Comparison of ENCODE assay signal across 16 mouse cellular contexts in the genomic region with DNA sequence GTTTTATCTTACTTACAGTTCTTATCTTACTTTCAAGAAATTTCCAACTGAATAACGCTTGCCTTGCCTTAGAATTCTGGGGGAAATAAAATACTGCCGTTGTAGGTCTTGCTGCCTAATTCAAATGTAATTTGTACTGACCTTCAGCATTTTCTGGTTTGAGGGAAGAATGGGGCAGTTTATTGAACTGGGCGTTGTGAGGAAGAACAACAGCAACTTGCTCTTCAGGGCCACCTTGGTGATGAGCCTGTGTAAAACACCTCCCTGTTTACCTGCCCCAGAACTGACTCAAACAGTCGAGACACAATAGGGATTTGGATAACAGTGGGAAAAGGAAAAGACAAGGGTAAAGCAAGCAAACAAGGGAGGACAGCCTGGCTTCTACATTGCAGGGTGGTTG.
DNase-seq lines count a peak whose midpoint lies in the region; ATAC-seq lines count a peak whose summit lies in the region.
"Had no signal": no experiment of that assay in that cellular context is flagged by ENCODE, and none has a peak within 500 bp of the region (broad histone marks: within the 10 kb centered on the region; RNA-seq: fewer than 3 reads in every experiment).

No protein-coding gene starts in this region.

- 0 out of 2 replicates have a peak overlapping the region, but pooled peaks have one; percentile 16 for H3K27ac ChIP-seq in embryonic facial prominence, embryonic 13.5 days
- no peak overlapping the region for H3K27ac ChIP-seq in embryonic facial prominence, embryonic 10.5 days (replicated peaks)
- no peak overlapping the region for H3K27ac ChIP-seq in lung, embryonic 16.5 days (ENCODE audit: low read length)
- H3K27ac ChIP-seq in intestine, embryonic 14.5 days (ENCODE audit: low read depth) = 0 out of 2 replicates have a peak overlapping the region, but pooled peaks have one; percentile 9
- H3K27ac ChIP-seq in stomach, embryonic 15.5 days = peak overlapping the region; percentile 88; the same call in 1 of the 2 replicates
- H3K27ac ChIP-seq: hindbrain, embryonic 13.5 days; liver, embryonic 12.5 days had no signal

- no peaks in the 10 kb centered on the region for H3K36me3 ChIP-seq in embryonic facial prominence, embryonic 13.5 days
- no peaks in the 10 kb centered on the region for H3K36me3 ChIP-seq in embryonic facial prominence, embryonic 10.5 days (replicated peaks)
- H3K36me3 ChIP-seq in lung, embryonic 16.5 days (ENCODE audit: control insufficient read depth, insufficient read depth, low read length) = no peaks in the 10 kb centered on the region
- H3K36me3 ChIP-seq in intestine, embryonic 14.5 days (ENCODE audit: control insufficient read depth, insufficient read depth, low read length) = no peaks in the 10 kb centered on the region; the same call in 1 of the 2 replicates
- H3K36me3 ChIP-seq in stomach, embryonic 15.5 days = 0 out of 2 replicates have a peak, but pooled peaks cover under 1% of the 10 kb centered on the region
- H3K36me3 ChIP-seq: hindbrain, embryonic 13.5 days; liver, embryonic 12.5 days had no signal

- 43% methylated on average over 4 of the region's 4 CpGs for WGBS in embryonic facial prominence, embryonic 13.5 days
- WGBS in embryonic facial prominence, embryonic 10.5 days = 70% methylated on average over 4 of the region's 4 CpGs
- 40% methylated on average over 4 of the region's 4 CpGs for WGBS in lung, embryonic 16.5 days
- WGBS in intestine, embryonic 14.5 days = 51% methylated on average over 4 of the region's 4 CpGs
- WGBS in stomach, embryonic 15.5 days = 51% methylated on average over 4 of the region's 4 CpGs

- H3K4me1 ChIP-seq in embryonic facial prominence, embryonic 13.5 days = peaks cover 29% of the 10 kb centered on the region
- H3K4me1 ChIP-seq in embryonic facial prominence, embryonic 10.5 days = peaks cover 31% of the 10 kb centered on the region
- H3K4me1 ChIP-seq in lung, embryonic 16.5 days (replicated peaks; ENCODE audit: control insufficient read depth, insufficient read depth, low read length) = peaks cover 7% of the 10 kb centered on the region
- H3K4me1 ChIP-seq in intestine, embryonic 14.5 days (replicated peaks; ENCODE audit: control insufficient read depth, insufficient read depth, low read length) = peaks cover 6% of the 10 kb centered on the region; the same call in 1 of the 2 replicates
- peaks cover 7% of the 10 kb centered on the region; the same call in 1 of the 2 replicates for H3K4me1 ChIP-seq in stomach, embryonic 15.5 days
- H3K4me1 ChIP-seq: hindbrain, embryonic 13.5 days; liver, embryonic 12.5 days had no signal

- H3K9ac ChIP-seq in embryonic facial prominence, embryonic 13.5 days = no peak overlapping the region
- H3K9ac ChIP-seq in lung, embryonic 16.5 days (ENCODE audit: low read length) = no peak overlapping the region
- H3K9ac ChIP-seq in intestine, embryonic 14.5 days (ENCODE audit: low read length) = no peak overlapping the region
- H3K9ac ChIP-seq in stomach, embryonic 15.5 days = no peak overlapping the region
- H3K9ac ChIP-seq: hindbrain, embryonic 13.5 days; liver, embryonic 12.5 days had no signal

- peak overlapping the region; percentile 52 for H3K4me2 ChIP-seq in embryonic facial prominence, embryonic 13.5 days
- H3K4me2 ChIP-seq in lung, embryonic 16.5 days (ENCODE audit: low read depth, low read length) = peak overlapping the region; percentile 40; the same call in 1 of the 2 replicates
- H3K4me2 ChIP-seq in intestine, embryonic 14.5 days (ENCODE audit: low read length) = peak overlapping the region; percentile 35
- H3K4me2 ChIP-seq in stomach, embryonic 15.5 days = peak overlapping the region; percentile 48
- H3K4me2 ChIP-seq: hindbrain, embryonic 13.5 days had no signal

- H3K9me3 ChIP-seq in embryonic facial prominence, embryonic 13.5 days = no peaks in the 10 kb centered on the region
- H3K9me3 ChIP-seq in embryonic facial prominence, embryonic 10.5 days = no peaks in the 10 kb centered on the region
- H3K9me3 ChIP-seq in lung, embryonic 16.5 days (ENCODE audit: control insufficient read depth, low read length) = no peaks in the 10 kb centered on the region
- H3K9me3 ChIP-seq in intestine, embryonic 14.5 days (ENCODE audit: control insufficient read depth, low read length) = no peaks in the 10 kb centered on the region
- H3K9me3 ChIP-seq in stomach, embryonic 15.5 days = no peaks in the 10 kb centered on the region
- H3K9me3 ChIP-seq: hindbrain, embryonic 13.5 days; liver, embryonic 12.5 days had no signal

- DNase-seq in embryonic facial prominence, embryonic 10.5 days (ENCODE audit: low spot score) = no peak
- no peak for DNase-seq in lung, adult 18-20 months
- no peak for DNase-seq in intestine, embryonic 14.5 days (ENCODE audit: low spot score)
- DNase-seq in left cerebral cortex, adult 18-20 months (ENCODE audit: low spot score in 2 of 2) = no peak
- no peak for DNase-seq in adrenal gland, adult 2 months
- DNase-seq: cerebellum, adult 9-10 months; left cerebral cortex, postnatal 4 days; lung, postnatal 14 days had no signal

- no peak for ATAC-seq in embryonic facial prominence, embryonic 13.5 days (ENCODE audit: insufficient number of reproducible peaks, insufficient read depth, low FRiP score, low TSS enrichment, low read depth)
- no peak for ATAC-seq in lung, embryonic 16.5 days (ENCODE audit: low read depth)
- no peak for ATAC-seq in intestine, embryonic 14.5 days (replicated peaks; ENCODE audit: low FRiP score, low TSS enrichment, low read depth)
- no peak for ATAC-seq in stomach, embryonic 15.5 days (ENCODE audit: insufficient read depth, low FRiP score, low read depth)
- ATAC-seq: forebrain, embryonic 14.5 days; liver, embryonic 12.5 days; midbrain, embryonic 16.5 days had no signal

- peak overlapping the region; percentile 20; the same call in 1 of the 2 replicates for H3K4me3 ChIP-seq in embryonic facial prominence, embryonic 13.5 days
- H3K4me3 ChIP-seq in embryonic facial prominence, embryonic 10.5 days = no peak overlapping the region
- no peak overlapping the region for H3K4me3 ChIP-seq in lung, embryonic 16.5 days (ENCODE audit: low read length)
- H3K4me3 ChIP-seq in intestine, embryonic 14.5 days (ENCODE audit: low read depth, low read length) = peak overlapping the region; percentile 25
- H3K4me3 ChIP-seq in stomach, embryonic 15.5 days (replicated peaks) = peak overlapping the region; percentile 20; the same call in 1 of the 2 replicates
- H3K4me3 ChIP-seq: hindbrain, embryonic 13.5 days; liver, embryonic 12.5 days had no signal

- H3K27me3 ChIP-seq in embryonic facial prominence, embryonic 13.5 days = no peaks in the 10 kb centered on the region
- H3K27me3 ChIP-seq in embryonic facial prominence, embryonic 10.5 days (replicated peaks; ENCODE audit: low read depth, poor library complexity, severe bottlenecking) = no peaks in the 10 kb centered on the region
- H3K27me3 ChIP-seq in lung, embryonic 16.5 days (ENCODE audit: control insufficient read depth, insufficient read depth, low read depth, low read length) = no peaks in the 10 kb centered on the region
- no peaks in the 10 kb centered on the region for H3K27me3 ChIP-seq in intestine, embryonic 14.5 days (replicated peaks; ENCODE audit: control insufficient read depth, insufficient read depth, low read length)
- no peaks in the 10 kb centered on the region for H3K27me3 ChIP-seq in stomach, embryonic 15.5 days (replicated peaks)
- H3K27me3 ChIP-seq: hindbrain, embryonic 13.5 days; liver, embryonic 12.5 days; Patski had no signal

Comparison
In these comparisons a context has a peak if more than half of its experiments do, and no peak if none do; other contexts are left out.
1. H3K27ac ChIP-seq: peak in embryonic facial prominence, embryonic 13.5 days (single experiment), intestine, embryonic 14.5 days (single experiment) and stomach, embryonic 15.5 days (single experiment); none in embryonic facial prominence, embryonic 10.5 days (single experiment) and lung, embryonic 16.5 days (single experiment).
2. H3K4me3 ChIP-seq: peak in embryonic facial prominence, embryonic 13.5 days (single experiment), intestine, embryonic 14.5 days (single experiment) and stomach, embryonic 15.5 days (single experiment); none in embryonic facial prominence, embryonic 10.5 days (single experiment) and lung, embryonic 16.5 days (single experiment).
3. Peak in every context shown above with its lines, with median percentiles within 50 percentile points of each other: H3K4me2 ChIP-seq.